26 mouse cellular contexts compared by ENCODE assay signal in the genomic region with DNA sequence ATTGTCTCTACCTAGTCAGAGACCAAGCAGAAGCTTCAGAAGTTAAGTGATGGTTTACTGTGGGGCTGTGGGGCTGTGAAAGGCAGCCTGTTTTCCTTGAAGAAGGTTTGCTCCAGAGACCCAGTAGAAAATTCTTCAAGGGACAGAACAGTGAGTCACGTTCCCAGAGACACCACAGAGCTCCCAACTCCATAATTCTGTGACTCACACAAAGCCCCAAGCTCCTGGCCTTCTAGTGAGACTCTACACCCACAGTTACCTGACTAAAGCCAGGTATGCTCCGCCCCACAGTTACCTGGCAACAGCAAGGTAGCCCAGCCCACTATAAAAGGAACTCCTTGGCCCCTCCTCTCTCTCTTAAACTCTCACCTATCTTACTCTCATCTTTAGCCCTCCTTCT. TPM values are rescaled to one million over a fixed set of nuclear protein-coding genes. Genes with fewer than 3 reads are reported as not detected.
"Had no signal": no experiment of that assay in that cellular context is flagged by ENCODE, and none has a peak within 500 bp of the region (broad histone marks: within the 10 kb centered on the region; RNA-seq: fewer than 3 reads in every experiment).

No protein-coding gene starts in this region.

- H3K27ac ChIP-seq: heart, adult 2 months; heart, embryonic 13.5 days; heart, embryonic 15.5 days; hindbrain, embryonic 13.5 days; hindbrain, embryonic 15.5 days; hindbrain, postnatal 0 days; kidney, embryonic 15.5 days; kidney, postnatal 0 days; limb, embryonic 13.5 days; limb, embryonic 15.5 days; liver, embryonic 12.5 days; liver, embryonic 14.5 days had no signal

- DNase-seq: gastrocnemius, postnatal 14 days; gastrocnemius, postnatal 36 days; heart, adult 11 months; heart, adult 2 months; heart, postnatal 14 days; heart, postnatal 36 days; kidney, adult 11 months; kidney, adult 2 months; kidney, adult 9 months; kidney, postnatal 14 days; kidney, postnatal 36 days; layer of hippocampus, adult 9-11 months; layer of hippocampus, postnatal 36 days; left cerebral cortex, postnatal 4 days had no signal

- H3K36me3 ChIP-seq: heart, embryonic 13.5 days; heart, embryonic 15.5 days; hindbrain, embryonic 13.5 days; hindbrain, embryonic 15.5 days; kidney, embryonic 15.5 days; limb, embryonic 13.5 days; limb, embryonic 15.5 days; liver, embryonic 12.5 days had no signal

- H3K9me3 ChIP-seq: heart, embryonic 13.5 days; heart, embryonic 15.5 days; hindbrain, embryonic 13.5 days; hindbrain, embryonic 15.5 days; kidney, embryonic 15.5 days; limb, embryonic 13.5 days; limb, embryonic 15.5 days; liver, embryonic 12.5 days had no signal

- H3K4me3 ChIP-seq: heart, adult 2 months; heart, embryonic 13.5 days; heart, embryonic 15.5 days; hindbrain, embryonic 13.5 days; hindbrain, embryonic 15.5 days; kidney, embryonic 15.5 days; limb, embryonic 13.5 days; limb, embryonic 15.5 days; liver, embryonic 12.5 days had no signal

- H3K27me3 ChIP-seq: heart, embryonic 13.5 days; heart, embryonic 15.5 days; hindbrain, embryonic 13.5 days; hindbrain, embryonic 15.5 days; kidney, embryonic 15.5 days; limb, embryonic 13.5 days; limb, embryonic 15.5 days; liver, embryonic 12.5 days had no signal

- H3K4me1 ChIP-seq: heart, embryonic 13.5 days; heart, embryonic 15.5 days; hindbrain, embryonic 13.5 days; hindbrain, embryonic 15.5 days; kidney, embryonic 15.5 days; limb, embryonic 13.5 days; limb, embryonic 15.5 days; liver, embryonic 12.5 days had no signal

RNA-seq across cellular contexts. Expression of gene Npy1r, which starts 54.6 kb away (rescaled TPM):
- polyA plus RNA-seq: liver, adult 2 months had no signal
